Mouse (Mus musculus): ENCODE data around the gene Znrf4. TPM values are rescaled to one million over a fixed set of nuclear protein-coding genes. Genes with fewer than 3 reads are reported as not detected.
"Not testable (repeated sequence)": the region's sequence is repeated elsewhere in the genome, so short reads cannot be mapped to it uniquely, and the experiment has no call there.

Gene Znrf4
- polyA plus RNA-seq, 1 experiment from 2014 or later, result not detected

GRCm38 (mm10) chr17:56502526-56502925 lies 9.7 kb downstream of the Znrf4 start:
- Histone ChIP-seq H3K4me3 (replicated peaks) (no peak overlapping the region), H3K4me2 (replicated peaks) (no peak overlapping the region), H3K27ac (no peak overlapping the region), H3K4me1 (replicated peaks) (no peaks in the 10 kb centered on the region; the same call in 1 of the 2 replicates), H3K9me3 (no peaks in the 10 kb centered on the region), H3K36me3 (no peaks in the 10 kb centered on the region), H3K27me3 (replicated peaks) (no peaks in the 10 kb centered on the region; the same call in 1 of the 2 replicates), H3K9ac (no peak overlapping the region)
- WGBS, result 34% methylated on average over 9 of the region's 9 CpGs
- ATAC-seq, result no peak

DNA sequence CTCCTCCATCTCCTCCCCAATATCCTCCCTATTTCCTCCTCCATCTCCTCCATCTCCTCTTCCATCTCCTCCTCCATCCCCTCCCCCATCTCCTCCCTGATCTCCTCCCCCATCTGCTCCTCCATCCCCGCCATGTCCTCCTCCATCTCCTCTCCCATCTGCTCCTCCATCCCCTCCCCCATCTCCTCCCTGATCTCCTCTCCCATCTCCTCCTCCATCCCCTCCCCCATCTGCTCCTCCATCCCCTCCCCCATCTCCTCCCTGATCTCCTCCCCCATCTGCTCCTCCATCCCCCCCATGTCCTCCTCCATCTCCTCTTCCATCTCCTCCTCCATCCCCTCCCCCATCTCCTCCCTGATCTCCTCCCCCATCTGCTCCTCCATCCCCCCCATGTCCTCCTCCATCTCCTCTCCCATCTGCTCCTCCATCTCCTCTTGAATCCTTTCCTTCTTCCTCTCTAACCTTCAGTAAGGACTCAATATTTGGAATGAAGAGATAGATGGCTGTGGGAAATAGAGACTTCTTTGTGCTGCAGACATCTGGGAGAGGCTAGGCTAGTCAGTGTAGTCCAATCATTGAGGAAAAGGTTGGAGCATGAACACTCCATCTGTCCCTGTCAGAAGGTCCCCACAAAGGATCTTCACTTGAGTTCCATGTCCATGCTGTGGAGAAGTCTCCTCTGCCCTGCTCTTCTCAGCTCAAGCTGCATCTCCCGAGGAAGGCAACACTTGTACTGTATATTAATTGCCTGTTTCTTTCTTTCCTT lies 10.4 kb downstream of the Znrf4 start:
- H3K27me3 ChIP-seq (replicated peaks); H3K4me1 ChIP-seq (replicated peaks); H3K36me3 ChIP-seq; H3K27ac ChIP-seq; H3K4me3 ChIP-seq (replicated peaks); ATAC-seq; H3K9ac ChIP-seq; H3K4me2 ChIP-seq (replicated peaks); H3K9me3 ChIP-seq: not testable (repeated sequence)
- WGBS, result 61% methylated on average over 2 of the region's 2 CpGs

GRCm38 (mm10) chr17:56499229-56499628 lies 13.0 kb downstream of the Znrf4 start:
- 74% methylated on average over 5 of the region's 5 CpGs for WGBS
- Histone ChIP-seq H3K9me3 (peaks cover 6% of the 10 kb centered on the region), H3K36me3 (no peaks in the 10 kb centered on the region), H3K27ac (no peak overlapping the region), H3K9ac (no peak overlapping the region), H3K4me2 (replicated peaks) (no peak overlapping the region), H3K27me3 (replicated peaks) (no peaks in the 10 kb centered on the region; the same call in 1 of the 2 replicates), H3K4me1 (replicated peaks) (no peaks in the 10 kb centered on the region), H3K4me3 (replicated peaks) (no peak overlapping the region)
- no peak for ATAC-seq

DNA sequence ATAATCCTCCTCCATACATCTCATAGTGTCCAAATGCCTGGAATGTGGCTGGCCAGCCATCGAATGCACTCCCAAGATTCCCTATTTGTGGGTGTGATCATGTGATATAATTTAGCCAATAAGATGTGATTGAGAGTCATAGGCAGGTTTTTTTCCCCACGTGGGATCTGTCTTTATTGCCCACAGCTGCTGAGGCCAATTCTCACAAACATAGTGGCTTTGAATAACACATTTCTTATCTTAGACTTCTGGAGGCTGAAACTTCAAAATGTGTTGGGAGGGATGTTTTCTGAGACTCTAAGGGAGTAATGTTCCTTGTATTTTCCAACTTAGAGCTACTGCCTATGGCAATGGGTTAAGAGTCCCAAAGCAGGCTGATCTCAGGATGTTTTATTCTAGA lies 17.8 kb downstream of the Znrf4 start:
- WGBS, result 59% methylated on average over 2 of the region's 2 CpGs

DNA sequence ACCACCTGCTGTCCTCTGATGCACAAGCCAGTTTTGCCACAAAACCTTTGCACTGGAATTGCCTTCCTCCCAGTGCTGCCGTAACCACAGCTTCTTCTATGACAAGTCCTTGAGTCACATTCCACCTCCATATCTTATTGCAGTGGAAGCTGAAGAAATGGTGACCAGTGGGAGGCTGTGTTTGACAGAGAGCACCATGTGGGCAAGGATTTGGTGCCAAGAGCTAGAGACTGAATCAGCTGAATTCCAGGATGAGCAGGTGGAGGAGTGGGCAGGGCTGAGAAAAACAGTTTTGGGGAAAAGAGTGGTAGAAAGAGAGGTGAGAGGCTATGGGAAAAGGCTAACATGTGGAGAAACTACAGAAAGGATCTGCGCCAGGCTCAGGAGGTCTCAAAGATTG lies 18.4 kb downstream of the Znrf4 start:
- peaks cover 18% of the 10 kb centered on the region for H3K9me3 ChIP-seq
- no peaks in the 10 kb centered on the region for H3K4me1 ChIP-seq (replicated peaks)
- 93% methylated on average over 2 of the region's 2 CpGs for WGBS
- H3K27ac ChIP-seq, result no peak overlapping the region
- no peaks in the 10 kb centered on the region for H3K36me3 ChIP-seq
- no peaks in the 10 kb centered on the region; the same call in 1 of the 2 replicates for H3K27me3 ChIP-seq (replicated peaks)
- H3K4me2 ChIP-seq (replicated peaks), result no peak overlapping the region
- no peak overlapping the region for H3K9ac ChIP-seq
- H3K4me3 ChIP-seq (replicated peaks), result no peak overlapping the region
- ATAC-seq, result no peak

More for the DNA sequence above, 17.8 kb downstream of the Znrf4 start:
- Histone ChIP-seq H3K9me3 (peaks cover 18% of the 10 kb centered on the region), H3K27ac (no peak overlapping the region), H3K4me2 (replicated peaks) (no peak overlapping the region), H3K9ac (no peak overlapping the region), H3K4me1 (replicated peaks) (no peaks in the 10 kb centered on the region), H3K27me3 (replicated peaks) (no peaks in the 10 kb centered on the region; the same call in 1 of the 2 replicates), H3K36me3 (no peaks in the 10 kb centered on the region), H3K4me3 (replicated peaks) (no peak overlapping the region)
- no peak for ATAC-seq

- no peak for ATAC-seq
- 85% methylated on average over 7 of the region's 7 CpGs for WGBS
- H3K27ac ChIP-seq, result no peak overlapping the region
- no peaks in the 10 kb centered on the region for H3K27me3 ChIP-seq (replicated peaks)
- no peaks in the 10 kb centered on the region for H3K36me3 ChIP-seq
- no peak overlapping the region for H3K4me3 ChIP-seq (replicated peaks)
- H3K9ac ChIP-seq, result no peak overlapping the region
- no peak overlapping the region for H3K4me2 ChIP-seq (replicated peaks)
- H3K4me1 ChIP-seq (replicated peaks), result peaks cover 3% of the 10 kb centered on the region; the same call in 1 of the 2 replicates
- peaks cover 18% of the 10 kb centered on the region for H3K9me3 ChIP-seq
Measured at GRCm38 (mm10) chr17:56490438-56491152, 21.6 kb downstream of the Znrf4 start.

- peaks cover 3% of the 10 kb centered on the region; the same call in 1 of the 2 replicates for H3K4me1 ChIP-seq (replicated peaks)
- no peaks in the 10 kb centered on the region for H3K36me3 ChIP-seq
- no peak overlapping the region for H3K4me2 ChIP-seq (replicated peaks)
- H3K9me3 ChIP-seq, result no peaks in the 10 kb centered on the region
- H3K4me3 ChIP-seq (replicated peaks), result no peak overlapping the region
- 0 out of 2 replicates have a peak overlapping the region, but pooled peaks have one; percentile 13 for H3K27ac ChIP-seq
- ATAC-seq, result 0 out of 2 replicates have a peak, but pooled peaks have one; percentile 19
- no peak overlapping the region for H3K9ac ChIP-seq
- no peaks in the 10 kb centered on the region for H3K27me3 ChIP-seq (replicated peaks)
- 11% methylated on average over 12 of the region's 12 CpGs for WGBS
Measured at GRCm38 (mm10) chr17:56488028-56488427, 24.2 kb downstream of the Znrf4 start.

DNA sequence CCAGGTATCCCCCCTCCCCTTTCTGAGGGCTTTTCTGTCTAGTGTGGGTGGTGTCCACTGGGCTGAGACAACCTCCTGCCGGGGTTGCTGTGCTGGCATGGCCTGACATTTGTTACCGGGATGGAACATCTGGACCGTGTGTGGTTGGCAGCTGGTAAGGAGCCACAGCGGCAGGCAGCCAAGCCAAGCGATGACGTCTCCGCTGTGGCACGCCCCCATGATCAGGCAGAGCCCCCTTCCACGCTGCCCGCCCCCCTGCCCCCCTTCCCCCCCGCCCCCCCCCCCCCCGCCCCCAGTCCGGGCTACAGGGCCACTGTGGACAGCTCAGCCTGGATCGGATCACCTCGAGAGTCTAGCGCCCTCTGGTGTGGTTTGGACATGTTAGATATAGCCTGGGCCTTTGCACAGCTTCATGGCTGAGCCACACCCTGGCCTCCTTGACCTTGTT lies 24.8 kb downstream of the Znrf4 start:
- no peak overlapping the region for H3K4me3 ChIP-seq (replicated peaks)
- no peaks in the 10 kb centered on the region for H3K9me3 ChIP-seq
- H3K4me2 ChIP-seq (replicated peaks), result no peak overlapping the region
- peak; percentile 76 for ATAC-seq
- peaks cover 3% of the 10 kb centered on the region; the same call in 1 of the 2 replicates for H3K4me1 ChIP-seq (replicated peaks)
- H3K9ac ChIP-seq, result no peak overlapping the region
- WGBS, result 11% methylated on average over 8 of the region's 16 CpGs
- peak overlapping the region; percentile 22; the same call in 1 of the 2 replicates for H3K27ac ChIP-seq
- H3K27me3 ChIP-seq (replicated peaks), result no peaks in the 10 kb centered on the region
- H3K36me3 ChIP-seq, result no peaks in the 10 kb centered on the region

DNA sequence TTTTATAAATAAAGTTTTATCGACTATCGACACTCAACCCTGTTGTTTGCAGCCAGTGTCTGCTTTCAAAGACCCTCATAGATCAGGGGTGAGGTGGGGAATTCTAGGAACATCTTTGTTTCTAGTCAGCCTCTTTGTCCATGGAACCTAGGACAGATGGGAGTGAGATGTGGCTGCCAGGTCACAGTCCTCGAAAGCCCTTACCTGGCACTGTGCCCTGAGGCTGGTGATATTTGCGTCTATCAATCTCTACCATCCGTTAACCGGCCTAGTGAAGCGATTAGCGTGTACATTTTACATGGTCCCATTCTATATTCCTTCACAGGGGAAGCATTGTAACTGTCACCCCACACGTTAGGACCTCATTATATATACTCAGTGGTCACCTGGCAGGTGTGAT lies 26.3 kb downstream of the Znrf4 start:
- Histone ChIP-seq H3K27me3 (replicated peaks) (no peaks in the 10 kb centered on the region), H3K4me2 (replicated peaks) (no peak overlapping the region), H3K4me3 (replicated peaks) (no peak overlapping the region), H3K4me1 (replicated peaks) (peaks cover 3% of the 10 kb centered on the region; the same call in 1 of the 2 replicates), H3K9me3 (no peaks in the 10 kb centered on the region), H3K27ac (no peak overlapping the region), H3K9ac (no peak overlapping the region), H3K36me3 (no peaks in the 10 kb centered on the region)
- WGBS, result 94% methylated on average over 9 of the region's 9 CpGs
- ATAC-seq, result no peak

GRCm38 (mm10) chr17:56485118-56485517 lies 27.1 kb downstream of the Znrf4 start:
- WGBS, result 67% methylated on average over 8 of the region's 9 CpGs
- Histone ChIP-seq H3K4me2 (replicated peaks) (no peak overlapping the region), H3K9ac (no peak overlapping the region), H3K4me1 (replicated peaks) (peaks cover 3% of the 10 kb centered on the region; the same call in 1 of the 2 replicates), H3K9me3 (no peaks in the 10 kb centered on the region), H3K36me3 (no peaks in the 10 kb centered on the region), H3K4me3 (replicated peaks) (no peak overlapping the region), H3K27ac (no peak overlapping the region), H3K27me3 (replicated peaks) (no peaks in the 10 kb centered on the region)
- ATAC-seq, result peak; percentile 22; the same call in 1 of the 2 replicates

- H3K4me3 ChIP-seq (replicated peaks), result no peak overlapping the region
- no peak overlapping the region for H3K9ac ChIP-seq
- H3K27ac ChIP-seq, result no peak overlapping the region
- no peaks in the 10 kb centered on the region for H3K9me3 ChIP-seq
- peaks cover under 1% of the 10 kb centered on the region; the same call in 1 of the 2 replicates for H3K4me1 ChIP-seq (replicated peaks)
- 93% methylated on average over 1 of the region's 1 CpGs for WGBS
- H3K4me2 ChIP-seq (replicated peaks), result no peak overlapping the region
- H3K27me3 ChIP-seq (replicated peaks), result no peaks in the 10 kb centered on the region
- H3K36me3 ChIP-seq, result no peaks in the 10 kb centered on the region
- ATAC-seq, result no peak
Measured at GRCm38 (mm10) chr17:56482671-56483070, 29.6 kb downstream of the Znrf4 start.

- Histone ChIP-seq H3K27me3 (replicated peaks) (peaks cover 16% of the 10 kb centered on the region), H3K4me2 (replicated peaks) (no peak overlapping the region), H3K27ac (no peak overlapping the region), H3K9ac (no peak overlapping the region), H3K36me3 (no peaks in the 10 kb centered on the region), H3K4me3 (replicated peaks) (no peak overlapping the region), H3K4me1 (replicated peaks) (peaks cover 16% of the 10 kb centered on the region), H3K9me3 (no peaks in the 10 kb centered on the region)
- no peak for ATAC-seq
- 16% methylated on average over 6 of the region's 6 CpGs for WGBS
Measured at GRCm38 (mm10) chr17:56479358-56479757, 32.9 kb downstream of the Znrf4 start.
